Mouse (Mus musculus) heart, embryonic 13.5 days (tissue): ENCODE data around the gene Olfr1136. TPM values are rescaled to one million over a fixed set of nuclear protein-coding genes. Genes with fewer than 3 reads are reported as not detected.

Source experiments
- ATAC-seq: fragments of 200-750 bp; cut with Nextera tagmentation; 2 replicates; pipeline ENCODE4 v1.8.0; 2017; ENCODE audit warnings: moderate TSS enrichment; ENCODE audit not compliant: insufficient number of reproducible peaks, low FRiP score, low TSS enrichment; ENCODE audit errors: extremely low read depth
- H3K27ac ChIP-seq: fragments of 300-500 bp; sonication (generic); replicated peaks from 2 replicates; pipeline ENCODE4 v1.5.1; 2015; ENCODE audit warnings: moderate library complexity, mild to moderate bottlenecking, inconsistent platforms
- H3K27me3 ChIP-seq: fragments of 300-500 bp; sonication (generic); replicated peaks from 2 replicates; pipeline ENCODE4 v1.6.1; 2015; ENCODE audit warnings: mild to moderate bottlenecking, inconsistent platforms
- H3K36me3 ChIP-seq: fragments of 300-500 bp; sonication (generic); 2 replicates; pipeline ENCODE4 v1.6.1; 2015; ENCODE audit warnings: mild to moderate bottlenecking, inconsistent platforms
- H3K4me1 ChIP-seq: fragments of 300-500 bp; sonication (generic); 2 replicates; pipeline ENCODE4 v1.6.1; 2015; ENCODE audit warnings: inconsistent platforms
- H3K4me2 ChIP-seq: fragments of 300-500 bp; sonication (generic); 2 replicates; pipeline ENCODE4 v1.6.1; 2015; ENCODE audit warnings: inconsistent platforms, mild to moderate bottlenecking, moderate library complexity
- H3K4me3 ChIP-seq: fragments of 300-500 bp; sonication (generic); 2 replicates; pipeline ENCODE4 v1.5.1; 2015; ENCODE audit warnings: moderate library complexity, mild to moderate bottlenecking, inconsistent platforms
- H3K9ac ChIP-seq: fragments of 300-500 bp; sonication (generic); 2 replicates; pipeline ENCODE4 v1.6.1; 2015; ENCODE audit warnings: inconsistent platforms, mild to moderate bottlenecking, moderate library complexity
- H3K9me3 ChIP-seq: fragments of 300-500 bp; sonication (generic); 2 replicates; pipeline ENCODE4 v1.6.1; 2016; ENCODE audit warnings: inconsistent platforms
- WGBS: fragments of 180-500 bp; shearing (Covaris S2); methylation state at CpG from one replicate; pipeline ENCODE4 v1.1.7; 2015; ENCODE audit warnings: mixed read lengths; 5-methylcytosine and 5-hydroxymethylcytosine counted together
- polyA plus RNA-seq: library from polyadenylated mRNA; unstranded; fragments of >200 nt; fragmentation: Nextera tagmentation; extraction: Ambion mirVana; gene quantifications from 2 replicates; pipeline ENCODE4 v1.2.1, GENCODE M21; 2015

Olfr1136 gene
- polyA plus RNA-seq, result not detected in 2 replicates

DNA sequence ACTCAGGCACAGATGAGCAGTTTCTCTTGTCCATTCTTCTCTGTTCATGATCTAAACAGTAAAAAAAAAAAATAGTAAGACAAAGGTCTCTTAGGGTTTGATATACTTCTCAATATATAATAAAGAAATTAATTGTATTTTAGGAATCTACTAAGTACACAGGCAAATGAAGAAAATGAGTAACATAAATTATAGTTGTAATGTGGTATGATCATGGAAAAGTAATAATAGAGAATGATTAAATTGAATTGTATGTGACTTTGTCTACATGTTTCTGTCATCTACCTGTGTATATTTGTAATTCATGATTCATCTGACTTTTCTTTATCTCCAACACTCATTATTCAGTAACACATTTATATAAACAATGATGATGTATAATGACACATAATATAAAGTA, at the start of gene Olfr1136:
Gene Olfr1136, minus strand, starts transcription at position 101 of the 400 bp plus-strand sequence.
- H3K27me3 ChIP-seq, result no peaks in the 10 kb centered on the region
- no peaks in the 10 kb centered on the region for H3K9me3 ChIP-seq
- H3K36me3 ChIP-seq, result no peaks in the 10 kb centered on the region
- H3K27ac ChIP-seq, result no peak within 1 kb of the TSS
- no peak within 1 kb of the TSS for H3K9ac ChIP-seq
- ATAC-seq, result no peak
- no peaks in the 10 kb centered on the region for H3K4me1 ChIP-seq
- no peak within 1 kb of the TSS for H3K4me3 ChIP-seq
- no peak within 1 kb of the TSS for H3K4me2 ChIP-seq

DNA sequence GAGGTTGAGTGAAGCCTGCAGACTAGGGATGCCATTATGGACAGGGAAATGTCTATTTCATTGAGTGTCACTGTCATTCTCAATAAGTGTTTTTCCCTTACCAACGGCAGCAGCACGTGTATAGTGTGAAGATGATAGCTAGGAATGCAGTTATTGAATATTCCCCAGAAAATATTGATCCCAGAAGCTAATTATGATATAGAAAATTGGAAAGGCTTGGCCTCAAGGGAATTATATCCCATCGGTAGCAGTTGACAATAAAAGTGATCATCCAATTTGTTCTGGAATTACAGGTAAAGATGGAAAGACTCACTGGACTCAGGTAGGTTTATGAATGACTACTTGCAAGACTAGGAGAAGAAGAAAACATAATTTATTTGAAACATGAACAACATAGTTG, 49.7 kb upstream of the Olfr1136 start, which contains the start of gene Olfr1140:
Gene Olfr1140, plus strand, starts transcription at position 301 of the 400 bp plus-strand sequence.
- Histone ChIP-seq H3K9ac (no peak within 1 kb of the TSS), H3K9me3 (no peaks in the 10 kb centered on the region), H3K4me2 (no peak within 1 kb of the TSS), H3K27ac (no peak within 1 kb of the TSS), H3K4me3 (no peak within 1 kb of the TSS), H3K4me1 (no peaks in the 10 kb centered on the region), H3K27me3 (no peaks in the 10 kb centered on the region), H3K36me3 (no peaks in the 10 kb centered on the region)
- WGBS, result 66% methylated on average over 3 of the region's 3 CpGs
- no peak for ATAC-seq

DNA sequence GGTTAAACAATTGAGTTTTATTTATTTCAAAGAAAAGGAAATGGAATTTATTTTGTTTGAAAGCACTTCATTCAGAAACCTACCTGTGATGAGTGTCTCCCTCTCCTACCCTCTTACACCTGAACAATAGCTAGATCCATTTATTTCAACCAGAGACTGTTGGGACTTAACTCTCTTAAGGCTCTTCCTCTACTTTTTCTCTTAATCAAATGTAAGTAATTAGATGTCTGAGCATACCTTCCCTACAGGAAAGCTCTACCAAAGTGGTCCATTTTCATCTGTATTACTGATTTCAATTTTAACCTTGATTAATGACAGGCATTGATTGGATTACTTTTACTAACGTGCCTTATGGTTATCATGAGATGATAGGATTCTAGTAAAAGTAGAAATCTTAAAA, 46.1 kb upstream of the Olfr1136 start, which contains the start of gene Olfr1138:
Gene Olfr1138, minus strand, starts transcription at position 101 of the 400 bp plus-strand sequence.
- H3K4me3 ChIP-seq, result no peak within 1 kb of the TSS
- H3K27ac ChIP-seq, result no peak within 1 kb of the TSS
- no peak for ATAC-seq
- H3K9me3 ChIP-seq, result no peaks in the 10 kb centered on the region
- no peaks in the 10 kb centered on the region for H3K36me3 ChIP-seq
- 67% methylated on average over 1 of the region's 1 CpGs for whole genome bisulfite sequencing
- H3K4me2 ChIP-seq, result no peak within 1 kb of the TSS
- H3K4me1 ChIP-seq, result no peaks in the 10 kb centered on the region
- H3K27me3 ChIP-seq, result no peaks in the 10 kb centered on the region
- H3K9ac ChIP-seq, result no peak within 1 kb of the TSS

DNA sequence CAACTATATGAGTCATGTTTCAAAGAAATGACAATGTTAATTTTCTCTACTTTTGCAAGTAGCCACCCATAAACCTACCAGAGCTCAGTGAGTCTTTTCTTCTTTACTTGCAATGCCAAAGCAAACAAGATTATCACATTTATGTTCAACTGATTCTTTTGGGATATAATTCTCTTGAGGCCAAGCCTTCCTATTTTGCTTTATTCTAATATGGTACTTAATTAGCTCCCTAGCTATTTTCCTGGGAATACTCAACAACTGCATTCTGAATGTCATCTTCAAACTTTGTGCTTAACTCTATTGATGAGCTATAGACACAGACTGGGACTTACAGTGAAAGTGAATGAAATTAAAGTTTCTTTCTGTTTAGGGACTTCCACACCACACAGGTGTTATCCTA, 19.3 kb upstream of the Olfr1136 start, which contains the start of gene Olfr1137:
Gene Olfr1137, minus strand, starts transcription at position 101 of the 400 bp plus-strand sequence.
- Histone ChIP-seq H3K4me2 (no peak within 1 kb of the TSS), H3K27me3 (no peaks in the 10 kb centered on the region), H3K4me1 (no peaks in the 10 kb centered on the region), H3K27ac (no peak within 1 kb of the TSS), H3K9me3 (0 out of 2 replicates have a peak, but pooled peaks cover 3% of the 10 kb centered on the region), H3K36me3 (no peaks in the 10 kb centered on the region), H3K4me3 (no peak within 1 kb of the TSS), H3K9ac (no peak within 1 kb of the TSS)
- ATAC-seq, result no peak

DNA sequence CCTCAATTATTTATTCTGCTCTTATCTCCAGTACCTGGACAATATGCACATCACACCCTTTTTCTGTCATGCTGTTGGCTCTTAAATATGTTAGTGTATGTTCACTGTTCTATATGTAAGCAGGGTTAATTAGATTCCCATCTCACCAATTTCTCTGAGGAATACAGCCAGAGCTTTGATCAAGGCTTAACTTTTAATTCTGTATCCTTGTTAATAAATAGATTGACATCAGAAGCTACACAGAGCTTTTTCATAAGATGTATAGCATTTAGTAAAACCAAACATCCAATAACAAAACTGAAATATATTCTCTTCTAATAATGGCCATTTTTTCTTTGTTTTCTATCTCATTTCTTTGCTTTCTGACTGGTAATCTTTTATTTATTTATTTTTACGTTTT, 20.2 kb downstream of the Olfr1136 start, which contains the start of gene Olfr1135:
Gene Olfr1135, minus strand, starts transcription at position 101 of the 400 bp plus-strand sequence.
- no peaks in the 10 kb centered on the region for H3K9me3 ChIP-seq
- H3K27me3 ChIP-seq, result no peaks in the 10 kb centered on the region
- H3K4me1 ChIP-seq, result no peaks in the 10 kb centered on the region
- WGBS, result 9% methylated on average over 1 of the region's 1 CpGs
- no peak within 1 kb of the TSS for H3K4me2 ChIP-seq
- H3K36me3 ChIP-seq, result no peaks in the 10 kb centered on the region
- H3K27ac ChIP-seq, result no peak within 1 kb of the TSS
- H3K9ac ChIP-seq, result no peak within 1 kb of the TSS
- no peak within 1 kb of the TSS for H3K4me3 ChIP-seq
- ATAC-seq, result no peak

DNA sequence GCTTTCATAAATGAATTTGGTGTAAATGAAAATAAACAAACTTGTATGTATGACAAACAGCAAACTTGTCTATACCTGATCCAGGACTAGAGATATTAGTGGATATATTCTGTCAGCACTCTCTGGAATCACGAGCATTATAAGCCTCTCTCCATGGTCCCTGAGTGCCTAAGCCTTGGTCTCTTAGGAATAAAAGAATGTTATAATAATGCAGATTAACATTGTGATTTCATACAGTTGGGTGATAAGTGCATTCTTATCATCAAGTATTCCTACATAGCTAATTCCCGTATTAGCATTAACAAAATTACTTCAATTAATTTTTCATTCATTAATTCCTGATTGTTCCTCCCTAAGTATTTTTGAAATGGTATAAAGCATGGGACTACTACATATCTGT, 35.4 kb downstream of the Olfr1136 start, which contains the start of gene Olfr1134:
Gene Olfr1134, minus strand, starts transcription at position 101 of the 400 bp plus-strand sequence.
- H3K27me3 ChIP-seq, result no peaks in the 10 kb centered on the region
- H3K9ac ChIP-seq, result no peak within 1 kb of the TSS
- H3K4me1 ChIP-seq, result no peaks in the 10 kb centered on the region
- no peak for ATAC-seq
- H3K27ac ChIP-seq, result no peak within 1 kb of the TSS
- no peak within 1 kb of the TSS for H3K4me2 ChIP-seq
- 73% methylated on average over 2 of the region's 2 CpGs for WGBS
- H3K4me3 ChIP-seq, result no peak within 1 kb of the TSS
- no peaks in the 10 kb centered on the region for H3K9me3 ChIP-seq
- H3K36me3 ChIP-seq, result no peaks in the 10 kb centered on the region

DNA sequence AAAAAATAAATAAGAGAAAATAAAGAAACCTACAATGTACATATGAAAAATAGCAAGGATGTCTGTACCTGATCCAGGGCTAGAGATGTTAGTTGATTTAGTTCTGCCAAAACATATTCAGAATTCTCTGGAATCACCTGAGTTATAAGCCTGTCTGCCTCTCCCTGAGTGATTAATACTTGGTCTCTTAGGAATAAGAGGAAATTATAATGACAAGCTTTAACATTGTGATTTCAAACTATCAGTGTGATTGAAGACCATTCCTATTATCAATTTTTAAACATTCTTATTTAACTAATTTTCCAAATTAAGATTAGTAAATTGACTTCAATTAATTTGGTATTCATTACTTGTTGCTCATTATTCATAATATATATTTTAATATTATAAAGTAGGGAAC, 46.5 kb downstream of the Olfr1136 start, which contains the start of gene Olfr1133:
Gene Olfr1133, minus strand, starts transcription at position 101 of the 400 bp plus-strand sequence.
- no peak for ATAC-seq
- no peak within 1 kb of the TSS for H3K9ac ChIP-seq
- H3K27ac ChIP-seq, result no peak within 1 kb of the TSS
- H3K9me3 ChIP-seq, result no peaks in the 10 kb centered on the region
- H3K4me2 ChIP-seq, result no peak within 1 kb of the TSS
- H3K36me3 ChIP-seq, result no peaks in the 10 kb centered on the region
- H3K4me1 ChIP-seq, result no peaks in the 10 kb centered on the region
- no peaks in the 10 kb centered on the region for H3K27me3 ChIP-seq
- H3K4me3 ChIP-seq, result no peak within 1 kb of the TSS

Other genes with a start within 250 kb of the Olfr1136 start
- not detected in 2 replicates for gene Olfr1126, start 240.0 kb downstream of the Olfr1136 start, polyA plus RNA-seq
- not detected in 2 replicates for gene Pramel7, start 196.9 kb downstream of the Olfr1136 start, polyA plus RNA-seq
- gene Pramel6, start 187.4 kb downstream of the Olfr1136 start, polyA plus RNA-seq, result not detected in 2 replicates
- gene Olfr153, start 162.2 kb downstream of the Olfr1136 start, polyA plus RNA-seq, result not detected in 2 replicates
- not detected in 2 replicates for gene Olfr1128, start 148.4 kb downstream of the Olfr1136 start, polyA plus RNA-seq
- gene Olfr1129, start 120.0 kb downstream of the Olfr1136 start, polyA plus RNA-seq, result not detected in 2 replicates
- gene Olfr1130, start 87.7 kb downstream of the Olfr1136 start, polyA plus RNA-seq, result not detected in 2 replicates
- not detected in 2 replicates for gene Olfr1131, start 66.8 kb downstream of the Olfr1136 start, polyA plus RNA-seq
- gene Olfr1132, start 56.4 kb downstream of the Olfr1136 start, polyA plus RNA-seq, result not detected in 2 replicates
- gene Olfr1133, start 46.6 kb downstream of the Olfr1136 start, polyA plus RNA-seq, result not detected in 2 replicates
- not detected in 2 replicates for gene Olfr1134, start 35.5 kb downstream of the Olfr1136 start, polyA plus RNA-seq
- not detected in 2 replicates for gene Olfr1135, start 20.3 kb downstream of the Olfr1136 start, polyA plus RNA-seq
- not detected in 2 replicates for gene Olfr1137, start 19.2 kb upstream of the Olfr1136 start, polyA plus RNA-seq
- gene Olfr1138, start 46.0 kb upstream of the Olfr1136 start, polyA plus RNA-seq, result not detected in 2 replicates
- not detected in 2 replicates for gene Olfr1140, start 49.8 kb upstream of the Olfr1136 start, polyA plus RNA-seq
- not detected in 2 replicates for gene Olfr1141, start 60.0 kb upstream of the Olfr1136 start, polyA plus RNA-seq
- not detected in 2 replicates for gene Olfr152, start 85.5 kb upstream of the Olfr1136 start, polyA plus RNA-seq
- not detected in 2 replicates for gene Olfr1143, start 106.6 kb upstream of the Olfr1136 start, polyA plus RNA-seq
- gene Olfr1145, start 115.9 kb upstream of the Olfr1136 start, polyA plus RNA-seq, result not detected in 2 replicates
- gene Olfr1148, start 136.6 kb upstream of the Olfr1136 start, polyA plus RNA-seq, result not detected in 2 replicates
- gene Olfr1150-ps1, start 150.0 kb upstream of the Olfr1136 start, polyA plus RNA-seq, result not detected in 2 replicates
- not detected in 2 replicates for gene Olfr1151, start 161.9 kb upstream of the Olfr1136 start, polyA plus RNA-seq
- not detected in 2 replicates for gene Olfr1152, start 172.5 kb upstream of the Olfr1136 start, polyA plus RNA-seq
- not detected in 2 replicates for gene Olfr1153, start 201.0 kb upstream of the Olfr1136 start, polyA plus RNA-seq
- not detected in 2 replicates for gene Olfr1154, start 211.2 kb upstream of the Olfr1136 start, polyA plus RNA-seq